Mouse (Mus musculus): ENCODE measurements around the gene Cep250.

GRCm38 (mm10) chr2:155928711-155929345, 27.4 kb upstream of the Cep250 start:
- no peak for TF ChIP-seq CTCF (IDR thresholded peaks at IDR 0.05; ENCODE audit: control insufficient read depth, insufficient read depth, low read length)
- TF ChIP-seq POLR2A (IDR thresholded peaks at IDR 0.05; ENCODE audit: borderline replicate concordance, control insufficient read depth, low read depth, low read length), result no peak
